Mouse (Mus musculus) CD4-positive, CD25-positive, alpha-beta regulatory T cell, adult 4 months (primary cell): Measurements from ENCODE around the gene BC051665. TPM values are rescaled to one million over a fixed set of nuclear protein-coding genes. Genes with fewer than 3 reads are reported as not detected.

Experiments used
- ATAC-seq: one replicate; pipeline ENCODE4 v1.8.0; 2017
- polyA plus RNA-seq, 2 experiments: library from polyadenylated mRNA; unstranded; fragments of 100-300 nt; shearing (Covaris generic); gene quantifications; one replicate each; pipeline ENCODE4 v1.2.1; 2017

Gene BC051665
- polyA plus RNA-seq = not detected

DNA sequence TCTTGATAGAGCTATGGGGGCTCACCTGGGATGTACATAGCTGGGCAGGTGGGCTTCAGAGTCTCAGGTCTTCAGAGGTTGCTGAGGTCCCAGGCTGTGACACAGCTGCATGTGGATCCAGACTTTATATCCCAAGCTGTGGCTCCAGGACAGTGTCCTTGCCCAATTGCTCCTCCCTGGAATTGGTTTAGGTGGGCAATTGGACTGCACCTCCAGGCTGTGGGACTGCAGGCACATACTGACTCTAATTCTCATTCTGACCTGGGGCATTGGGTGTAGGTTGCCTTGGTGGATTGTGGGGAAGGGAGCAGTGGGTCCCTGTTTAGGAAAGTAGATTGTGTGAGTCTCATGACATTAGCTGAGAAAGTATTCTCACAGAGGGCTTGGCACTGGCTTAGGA, at the start of gene BC051665:
Gene BC051665, minus strand, starts transcription at position 101 of the 400 bp plus-strand sequence.
- ATAC-seq = no peak

DNA sequence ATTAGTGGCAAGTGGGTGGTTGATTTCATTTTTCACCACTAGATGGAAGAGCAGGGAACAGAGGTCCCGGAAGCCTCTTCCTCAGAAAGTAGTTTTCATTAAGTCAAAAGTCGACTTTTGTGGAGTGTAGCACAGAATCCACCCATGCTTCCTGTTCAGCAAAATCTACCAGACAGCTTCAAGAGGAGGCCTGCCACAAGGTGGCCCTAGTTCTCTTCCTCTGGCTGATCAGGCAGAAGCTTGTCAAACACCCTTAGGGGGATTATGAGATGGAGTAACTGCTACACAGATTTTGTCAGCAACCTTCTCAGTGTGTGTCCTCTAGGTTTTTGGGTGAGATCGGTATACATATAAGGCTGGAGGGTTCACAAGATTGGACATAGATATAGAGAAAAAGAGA, 39.9 kb upstream of the BC051665 start:
- ATAC-seq = peak; percentile 87

DNA sequence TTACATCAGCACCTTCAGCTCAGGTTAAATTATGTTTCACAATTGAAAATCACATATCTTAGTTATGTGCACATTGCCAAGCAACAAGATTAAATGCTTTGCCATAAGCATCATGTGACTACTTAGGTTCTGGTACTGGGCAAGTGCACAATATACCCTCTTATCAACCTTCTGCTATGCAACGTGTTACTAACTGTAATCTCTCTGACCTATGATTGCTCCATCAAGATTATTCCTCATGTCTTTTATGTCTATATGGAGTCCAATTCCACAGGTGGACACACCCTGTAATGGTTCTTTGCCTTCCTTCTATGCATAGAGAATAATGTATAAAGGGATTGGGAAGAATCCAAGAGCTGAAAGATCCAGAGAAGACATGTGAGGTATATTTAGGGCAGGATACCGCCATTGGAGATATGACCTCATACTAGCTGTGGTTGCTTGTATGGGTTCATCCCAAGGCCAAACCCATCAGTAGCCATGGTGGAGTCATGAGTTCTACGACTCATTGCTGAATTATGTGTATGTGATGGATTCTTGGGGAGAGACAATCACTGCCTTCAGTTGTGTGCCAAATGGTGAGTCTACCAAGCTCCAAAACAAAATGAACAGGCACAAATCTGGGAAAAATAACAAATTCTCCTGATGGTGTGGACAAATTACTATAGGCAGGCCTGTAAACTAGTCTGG, 34.5 kb upstream of the BC051665 start:
- ATAC-seq = no peak

DNA sequence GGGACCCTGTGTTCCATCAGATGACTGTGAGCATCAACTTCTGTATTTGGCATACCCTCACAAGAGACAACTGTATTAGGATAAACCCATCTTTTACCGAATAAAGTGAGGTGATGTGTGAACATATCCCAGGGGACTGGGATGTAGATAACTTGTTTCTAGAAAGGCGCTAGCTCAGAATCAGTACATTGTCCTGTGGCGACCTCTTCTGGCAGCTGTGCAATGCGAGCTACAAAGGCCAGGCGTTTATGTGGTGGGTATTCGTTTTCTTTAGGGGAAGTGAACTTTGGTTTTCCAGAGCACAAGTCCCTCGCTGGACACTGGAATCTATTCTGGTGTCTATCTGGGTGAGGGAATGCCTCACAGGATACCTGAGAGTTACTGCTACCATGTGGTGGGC, 33.3 kb upstream of the BC051665 start:
- no peak for ATAC-seq

DNA sequence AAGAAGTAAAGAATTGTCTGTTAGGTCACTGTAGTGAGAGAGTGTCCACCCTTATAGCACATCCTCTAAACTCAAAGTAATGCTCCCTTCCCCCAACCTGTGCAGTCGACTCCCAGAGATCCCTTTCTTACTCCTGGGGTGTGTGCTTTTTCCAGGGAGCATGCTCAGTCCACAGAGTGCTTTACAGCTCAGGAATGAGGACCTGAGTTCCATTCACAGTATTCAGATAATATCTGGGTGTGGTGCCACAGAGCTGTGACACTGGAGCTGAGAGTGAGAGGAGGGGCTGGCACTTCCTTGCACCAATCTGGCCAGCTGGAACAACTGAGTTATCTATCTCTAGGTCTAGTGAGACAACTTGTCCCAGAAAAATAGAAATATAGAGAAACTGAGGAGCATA, 27.6 kb upstream of the BC051665 start:
- ATAC-seq = no peak

DNA sequence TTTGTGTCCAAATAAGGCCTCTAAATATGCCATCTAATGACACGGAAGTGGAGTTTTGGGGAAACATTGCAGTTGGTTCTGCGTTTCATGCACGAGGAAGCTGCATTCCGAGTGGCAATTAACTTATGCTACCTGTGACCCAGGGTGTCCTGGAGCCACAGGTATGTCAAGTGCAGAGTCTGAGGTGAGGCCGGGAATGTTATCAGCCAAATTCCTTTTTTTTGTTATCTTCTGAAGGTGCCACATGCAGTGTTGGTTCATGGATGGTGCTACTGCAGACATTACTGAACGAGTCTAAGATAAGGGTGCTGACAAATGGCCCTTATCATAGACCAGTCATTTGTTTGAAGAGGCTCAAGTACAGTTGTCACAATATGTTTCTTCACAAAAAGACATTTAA, 26.6 kb upstream of the BC051665 start:
- ATAC-seq = no peak

DNA sequence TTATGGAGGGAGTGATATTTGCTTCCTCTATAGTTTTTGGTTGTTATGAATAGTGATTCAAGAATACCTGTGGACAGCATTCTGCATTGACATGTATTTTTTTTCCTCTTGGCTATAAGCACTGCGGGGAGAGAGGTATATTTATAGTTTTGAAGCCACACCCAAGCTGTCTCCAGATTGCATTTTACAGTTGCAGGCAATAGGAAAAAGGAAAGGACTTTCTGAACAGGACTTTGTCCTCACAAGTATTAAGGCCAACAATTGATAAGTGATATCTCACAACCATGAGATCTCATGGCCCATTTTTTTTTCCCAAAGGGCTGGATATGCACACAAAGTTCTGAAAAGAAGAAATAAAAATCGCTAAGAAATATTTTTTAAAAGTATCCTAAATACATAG, 23.5 kb upstream of the BC051665 start:
- ATAC-seq = no peak

DNA sequence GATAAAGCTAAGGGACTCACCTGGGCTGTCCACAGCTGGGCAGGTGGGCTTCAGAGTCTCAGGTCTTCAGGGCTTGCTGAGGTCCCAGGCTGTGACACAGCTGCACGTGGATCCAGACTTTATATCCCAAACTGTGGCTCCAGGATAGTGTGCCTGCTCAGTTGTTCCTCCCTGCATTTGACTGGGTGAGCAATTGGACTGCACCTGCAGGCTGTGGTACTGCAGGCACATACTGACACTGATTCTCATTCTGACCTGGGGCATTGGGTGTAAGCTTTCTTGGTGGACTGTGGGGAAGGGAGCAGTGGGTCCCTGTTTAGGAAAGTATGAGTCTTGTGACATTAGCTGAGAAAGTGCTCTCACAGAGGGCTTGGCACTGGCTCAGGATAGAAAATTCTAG, 16.6 kb upstream of the BC051665 start, which contains the start of gene Ctsll3:
Gene Ctsll3, minus strand, starts transcription at position 101 of the 400 bp plus-strand sequence.
- ATAC-seq = no peak

DNA sequence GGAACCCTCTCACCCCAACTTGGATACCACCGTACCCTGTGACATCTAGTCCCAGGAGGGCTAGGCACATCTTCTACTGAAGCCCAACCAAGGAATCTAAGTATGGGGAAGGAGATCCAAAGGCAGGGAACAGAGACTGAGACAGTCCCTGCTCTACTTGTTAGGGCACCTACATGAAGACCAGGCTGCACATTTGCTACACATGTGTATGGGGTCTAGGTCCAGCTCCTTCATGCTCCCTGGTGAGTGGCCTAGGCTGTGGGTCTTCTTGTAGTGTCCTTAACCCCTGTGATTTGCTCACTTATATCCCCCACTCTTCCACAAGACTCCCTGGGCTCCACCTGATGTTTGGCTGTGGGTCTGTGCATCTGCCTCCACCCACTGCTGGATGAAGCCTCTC, 3.3 kb upstream of the BC051665 start:
- ATAC-seq = no peak

DNA sequence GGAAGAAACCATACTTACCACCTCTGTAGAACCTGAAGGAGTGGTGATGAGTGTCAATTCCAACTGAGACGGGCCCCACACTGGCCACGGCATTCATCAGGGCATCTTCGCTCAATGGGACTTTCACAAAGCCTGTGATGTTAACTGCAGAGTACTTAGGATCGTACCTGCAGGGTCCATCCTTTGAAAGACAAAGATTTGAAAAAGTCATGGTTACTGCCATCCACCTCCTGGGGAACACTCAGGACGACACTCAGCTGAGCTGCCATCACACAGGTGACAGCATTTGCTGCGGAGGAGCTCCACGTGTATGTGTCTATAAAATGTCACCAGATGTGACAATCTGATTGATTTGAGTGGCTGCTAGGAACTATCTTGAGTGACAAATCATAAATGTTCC, 2.9 kb downstream of the BC051665 start:
- ATAC-seq = no peak

DNA sequence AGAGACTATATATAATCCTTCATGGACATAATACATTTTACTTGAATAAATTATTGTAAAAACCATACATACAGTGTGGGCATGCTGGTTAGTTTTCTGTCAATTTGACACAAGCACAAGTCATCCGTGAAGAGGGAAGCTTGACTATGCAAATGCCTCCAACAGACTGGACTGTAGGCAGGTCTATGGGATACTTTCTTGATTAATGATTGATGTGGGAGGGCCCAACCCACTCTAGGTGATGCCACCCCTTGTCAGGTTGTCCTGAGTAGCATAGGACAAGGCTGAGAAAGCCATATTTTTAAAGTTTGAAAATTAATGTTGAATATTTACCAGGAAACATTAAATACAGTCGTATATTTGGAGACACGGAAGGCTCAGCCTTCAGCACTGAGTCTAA, 5.6 kb downstream of the BC051665 start:
- ATAC-seq = no peak

DNA sequence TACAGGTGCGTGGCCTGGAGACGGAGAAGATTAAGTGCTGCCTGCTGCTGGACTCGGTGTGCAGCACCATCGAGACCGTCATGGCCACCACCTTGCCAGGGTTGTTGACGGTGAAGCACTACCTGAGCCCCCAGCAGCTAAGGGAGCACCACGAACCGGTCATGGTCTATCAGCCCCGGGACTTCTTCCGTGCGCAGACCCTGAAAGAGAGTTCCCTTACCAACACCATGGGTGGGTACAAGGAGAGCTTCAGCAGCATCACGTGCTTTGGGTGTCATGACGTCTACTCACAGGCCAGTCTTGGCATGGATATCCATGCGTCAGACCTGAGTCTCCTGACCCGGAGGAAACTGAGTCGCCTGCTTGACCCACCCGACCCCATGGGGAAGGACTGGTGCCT, 25.0 kb downstream of the BC051665 start:
- ATAC-seq = no peak

DNA sequence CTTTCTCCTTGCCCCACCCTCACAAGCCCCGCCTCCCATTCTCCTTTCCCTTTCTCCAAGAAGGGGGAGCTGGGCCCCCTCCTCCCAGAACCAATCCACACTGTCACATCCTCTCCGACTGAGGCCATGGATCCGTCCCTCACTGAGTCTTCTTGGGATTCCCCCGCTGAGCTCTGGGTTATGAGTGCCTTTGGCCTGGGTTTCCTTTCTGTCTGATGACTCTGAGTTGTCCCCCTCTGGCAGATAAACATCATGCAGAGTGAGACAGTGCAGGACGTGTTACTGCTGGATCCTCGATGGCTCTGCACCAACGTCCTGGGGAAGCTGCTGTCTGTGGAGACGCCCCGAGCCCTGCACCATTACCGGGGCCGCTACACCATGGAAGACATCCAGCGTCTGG, 25.8 kb downstream of the BC051665 start:
- ATAC-seq = no peak

DNA sequence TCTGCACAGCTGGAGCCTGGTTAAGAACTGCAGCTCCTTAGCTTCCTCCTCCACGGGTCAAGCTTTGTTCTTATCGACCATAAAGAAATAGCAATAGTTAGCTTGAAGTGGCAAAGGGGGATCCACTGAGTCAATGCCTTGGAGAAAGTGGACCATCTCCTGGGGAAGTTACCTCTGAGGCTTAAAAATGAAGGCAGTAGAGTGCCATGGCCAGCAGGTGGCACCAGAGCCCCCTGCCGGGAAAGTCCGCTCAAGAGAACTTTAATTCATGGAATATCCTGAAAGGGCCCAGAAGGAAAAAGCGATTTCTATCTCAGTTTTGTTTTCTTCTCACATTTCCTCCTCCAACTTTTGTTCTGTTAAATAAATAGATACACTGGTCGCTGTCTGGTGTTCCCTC, 27.0 kb downstream of the BC051665 start:
- no peak for ATAC-seq

DNA sequence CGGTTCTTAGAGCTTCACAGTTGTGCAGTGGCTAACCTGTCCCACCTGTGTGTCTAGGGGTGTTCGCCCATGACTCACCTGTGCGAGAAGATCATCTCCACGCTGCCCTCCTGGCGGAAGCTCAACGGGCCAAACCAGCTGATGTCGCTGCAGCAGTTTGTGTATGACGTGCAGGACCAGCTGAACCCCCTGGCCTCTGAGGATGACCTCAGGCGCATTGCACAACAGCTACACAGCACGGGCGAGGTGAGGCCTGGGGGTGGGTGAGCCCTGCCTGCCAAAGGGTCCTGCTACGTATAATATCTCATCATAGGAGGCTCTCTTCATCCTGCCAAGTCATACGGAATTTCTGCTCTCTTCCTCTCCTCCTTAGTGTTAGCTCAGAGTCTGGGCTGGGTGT, 28.9 kb downstream of the BC051665 start:
- ATAC-seq = no peak

DNA sequence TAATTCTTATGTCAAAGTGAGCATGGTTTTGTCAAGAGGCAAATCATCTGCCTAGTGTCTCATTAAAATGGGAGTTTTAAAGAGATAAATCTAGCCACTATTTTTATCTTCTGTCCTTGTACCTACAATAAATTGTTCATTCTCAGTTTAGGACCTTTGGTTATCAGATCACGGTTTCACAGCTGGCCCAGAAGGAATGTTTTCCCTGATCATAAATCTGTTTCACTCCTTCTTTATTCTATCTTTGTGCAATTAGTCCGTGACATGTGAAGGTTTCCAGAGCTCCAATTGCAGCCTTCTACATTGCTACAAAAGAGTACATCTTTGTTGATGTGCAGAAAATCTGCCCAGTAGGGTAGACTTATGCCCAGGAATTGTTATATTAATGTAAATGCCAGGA, 30.9 kb downstream of the BC051665 start:
- ATAC-seq = no peak

DNA sequence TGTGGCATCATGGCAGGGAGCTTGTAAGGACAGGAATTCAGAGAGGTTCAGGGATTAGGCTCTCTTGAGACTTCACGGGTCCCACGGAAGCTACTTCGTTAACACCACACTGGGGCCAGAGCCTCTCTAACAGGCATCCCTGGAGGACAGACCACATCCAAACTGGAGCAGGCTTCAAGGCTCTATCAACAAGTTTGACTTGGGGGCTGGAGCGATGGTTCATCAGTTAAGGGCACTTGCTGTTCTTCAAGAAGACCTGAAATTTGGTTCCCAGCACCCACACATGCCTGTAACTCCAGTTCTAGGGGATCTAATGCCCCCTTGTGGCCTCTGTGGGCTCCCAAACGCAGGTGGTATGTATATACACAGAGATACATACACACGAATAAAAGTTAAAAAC, 32.9 kb downstream of the BC051665 start:
- no peak for ATAC-seq

DNA sequence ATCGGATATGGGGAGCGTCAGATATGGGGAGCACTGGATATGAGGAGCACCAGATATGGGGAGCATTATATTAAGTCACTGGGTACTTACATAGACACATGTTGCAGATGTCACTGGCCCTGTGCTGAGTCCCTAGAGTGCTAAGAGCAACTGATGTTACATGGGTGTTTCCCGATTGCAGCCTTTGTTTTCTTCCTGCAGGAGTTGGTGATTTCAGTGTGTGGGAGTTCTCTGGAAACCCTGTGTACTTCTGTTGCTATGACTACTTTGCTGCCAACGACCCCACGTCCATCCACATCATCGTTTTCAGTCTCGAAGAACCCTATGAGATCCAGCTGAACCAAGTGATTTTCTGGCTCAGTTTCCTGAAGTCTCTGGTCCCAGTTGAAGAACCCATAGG, 35.2 kb downstream of the BC051665 start:
- no peak for ATAC-seq

DNA sequence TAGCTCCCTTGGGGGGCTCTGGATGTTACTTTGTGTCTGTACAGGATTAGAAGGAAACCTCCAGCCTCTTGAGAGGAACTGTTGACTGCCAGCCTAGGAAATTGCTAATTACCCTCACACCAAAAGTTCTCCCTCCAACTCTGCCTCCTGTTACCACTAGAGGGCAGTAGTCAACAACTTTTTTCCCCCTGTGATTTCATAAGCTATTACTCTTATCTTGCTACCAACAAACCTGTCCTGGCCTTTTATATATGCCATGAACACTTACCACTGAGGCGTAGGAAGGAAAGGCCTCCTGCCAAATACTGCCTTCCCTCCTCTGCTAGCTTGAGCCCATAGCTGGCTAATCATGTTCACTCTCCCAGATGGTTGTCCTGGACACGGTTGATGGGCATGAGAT, 37.6 kb downstream of the BC051665 start:
- ATAC-seq = peak; percentile 30

DNA sequence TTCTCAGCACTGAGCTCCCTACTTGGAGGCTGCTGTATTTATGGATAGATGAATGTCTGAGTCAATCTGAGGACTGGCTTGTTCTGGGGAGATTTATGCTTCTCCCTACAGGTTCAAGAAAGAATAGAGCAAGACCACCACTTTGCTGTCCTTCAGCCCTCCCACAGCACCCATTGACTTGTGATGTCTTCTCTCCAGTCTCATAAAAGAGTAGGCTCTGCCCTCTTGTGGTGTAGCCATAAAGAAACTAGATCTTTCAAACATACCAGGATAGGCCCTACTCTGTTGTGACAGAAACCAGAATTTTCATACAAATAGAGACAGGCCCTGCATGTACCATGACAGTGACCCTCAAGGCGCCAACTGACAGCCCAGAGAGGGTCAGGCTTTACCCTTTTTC, 39.0 kb downstream of the BC051665 start:
- no peak for ATAC-seq

DNA sequence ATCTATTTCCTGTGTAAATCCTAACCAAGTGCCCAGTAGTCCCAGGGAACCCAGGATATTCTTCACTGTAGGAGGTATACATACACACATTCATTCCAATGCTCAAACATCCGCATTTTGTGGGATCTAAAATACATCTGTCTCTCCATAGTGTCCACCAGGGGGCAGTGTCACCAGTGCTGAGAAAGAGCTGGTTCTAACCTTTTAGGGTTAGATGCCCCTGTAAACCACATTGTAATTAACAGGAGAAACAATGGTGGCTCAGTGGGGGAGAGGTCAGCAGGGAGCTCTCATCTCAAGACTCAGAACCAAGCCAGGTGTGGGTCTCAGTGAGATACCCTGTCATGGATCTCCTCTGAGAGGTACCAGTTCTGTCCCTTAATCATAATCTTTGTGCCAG, 39.9 kb downstream of the BC051665 start:
- ATAC-seq = peak; percentile 42

DNA sequence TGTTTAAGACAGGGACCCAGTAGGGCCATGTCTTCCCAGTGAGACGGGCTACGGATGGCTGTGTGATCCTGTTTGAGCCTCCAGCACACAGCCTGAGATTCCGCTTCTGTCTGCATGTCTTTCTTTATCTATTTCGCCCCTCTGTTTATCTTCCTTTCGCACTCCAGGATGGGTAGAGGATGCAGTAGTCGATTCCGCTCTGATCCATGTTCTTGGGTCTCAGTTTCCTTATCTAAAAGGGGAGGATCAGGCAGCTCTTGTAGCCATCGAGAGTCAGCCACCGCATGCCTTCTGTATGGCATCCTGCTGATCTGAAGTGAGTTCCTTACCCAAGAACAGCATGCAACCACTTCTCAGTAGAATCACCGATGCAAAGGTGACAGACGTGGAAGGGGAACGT, 40.8 kb downstream of the BC051665 start:
- no peak for ATAC-seq

DNA sequence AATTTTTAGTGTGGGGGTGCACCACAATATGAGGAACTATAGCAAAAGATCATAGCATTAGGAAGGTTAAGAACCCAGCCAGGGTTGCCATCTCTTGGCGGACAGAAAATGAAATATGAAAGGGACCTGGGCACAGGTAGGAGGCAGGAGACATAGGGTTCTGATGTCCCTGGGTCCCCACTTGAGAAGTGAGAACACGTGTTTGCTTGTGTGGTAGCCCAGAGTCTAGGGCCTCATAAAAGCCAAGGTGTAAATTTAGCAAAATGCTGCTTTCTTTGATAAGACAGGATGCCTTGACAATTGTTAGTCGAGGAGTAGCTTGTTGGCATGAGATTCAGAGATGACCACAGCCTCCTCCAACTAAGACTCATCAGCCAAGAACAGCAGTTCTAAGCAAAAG, 41.4 kb downstream of the BC051665 start:
- ATAC-seq = no peak

DNA sequence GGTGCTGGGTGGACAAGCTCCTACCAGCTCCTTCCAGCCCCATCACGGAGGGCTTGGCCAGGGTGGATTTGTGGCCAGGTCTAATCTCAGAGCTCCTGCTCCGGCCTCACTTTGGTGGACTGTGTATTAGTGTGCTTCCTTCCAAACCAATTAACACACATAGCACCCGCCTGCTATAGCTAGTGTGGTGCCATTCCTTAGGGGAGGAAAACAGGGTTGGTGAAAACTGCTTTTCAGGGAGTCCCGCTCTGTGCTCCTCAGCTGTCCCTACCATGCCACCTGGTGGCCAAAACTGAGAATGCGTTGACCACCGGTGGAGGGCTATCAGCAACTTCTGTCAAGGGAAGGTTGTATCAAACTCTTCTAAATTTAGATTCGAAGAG, 42.1 kb downstream of the BC051665 start:
- ATAC-seq = peak; percentile 85

DNA sequence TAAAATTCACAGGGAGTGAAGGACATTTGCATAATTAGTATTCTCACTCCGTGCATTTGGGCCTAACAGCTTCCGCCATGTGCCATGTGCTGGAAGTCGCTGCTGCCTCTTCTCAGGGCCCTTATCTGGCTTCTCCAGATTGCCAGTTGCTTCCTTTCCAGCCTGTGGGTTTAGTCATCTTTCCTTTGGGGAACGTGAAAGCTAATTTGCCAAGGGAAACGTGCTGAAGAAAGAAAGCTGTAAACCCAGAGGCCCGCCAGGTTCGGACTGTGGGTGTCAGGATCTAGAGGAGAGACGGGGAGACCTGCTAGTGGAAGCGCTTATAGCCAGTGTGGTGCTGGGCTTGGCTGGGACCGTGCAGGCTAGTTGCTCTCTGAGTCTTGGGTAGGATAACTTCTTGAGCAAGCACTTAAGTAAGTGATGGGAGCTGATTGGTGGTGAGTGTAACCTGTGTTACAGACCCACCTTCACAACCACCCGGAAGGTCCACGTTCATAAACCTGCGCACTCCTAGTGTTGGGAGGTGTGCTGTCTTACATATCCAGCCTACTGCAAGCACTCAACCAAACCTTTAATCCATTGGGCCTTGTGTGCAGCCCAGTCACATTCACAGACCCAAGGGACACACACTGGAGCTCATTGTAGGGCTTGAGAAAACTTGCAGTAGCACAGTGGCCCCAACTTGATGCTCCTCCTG, 42.6 kb downstream of the BC051665 start:
- ATAC-seq = no peak
